Mouse (Mus musculus): ENCODE data around the gene Dync1h1. TPM values are rescaled to one million over a fixed set of nuclear protein-coding genes. Genes with fewer than 3 reads are reported as not detected.

Dync1h1 gene
- total RNA-seq, 1 experiment, result 405 TPM

DNA sequence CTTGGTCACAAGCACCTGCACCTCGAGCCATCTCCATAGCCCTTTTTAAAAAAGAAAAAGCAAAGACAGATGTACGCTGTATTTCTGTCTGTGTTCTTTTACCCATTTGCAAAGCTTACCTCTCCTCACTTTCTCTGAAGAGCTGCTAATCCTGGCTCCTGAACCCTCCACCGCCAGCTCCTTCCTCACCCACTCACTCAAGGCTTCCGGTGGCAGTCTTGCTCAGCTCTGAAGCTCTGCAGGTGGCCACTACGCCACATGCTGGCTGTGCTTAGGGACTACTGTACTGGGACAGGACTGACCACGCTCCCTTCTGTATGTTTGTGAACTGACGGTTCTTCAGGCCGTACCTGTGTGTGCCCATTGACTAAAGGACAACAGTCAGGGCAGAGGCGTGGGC is 34.9 kb upstream of the Dync1h1 start:
- no peak overlapping the region for H3K4me3 ChIP-seq (ENCODE audit: insufficient read depth in 1 of 2, low read depth in 1 of 2, low read length in 2 of 2, poor library complexity in 1 of 2, severe bottlenecking in 1 of 2)
- H3K4me1 ChIP-seq (ENCODE audit: control insufficient read depth in 2 of 2, insufficient read depth in 2 of 2, low read length in 2 of 2, poor library complexity in 1 of 2), result no peaks in the 10 kb centered on the region
- TF ChIP-seq ZNF384 (IDR thresholded peaks at IDR 0.05; ENCODE audit: low read depth, low read length) (no peak), CHD2 (IDR thresholded peaks at IDR 0.05; ENCODE audit: low read depth, low read length) (no peak), ZC3H11A (IDR thresholded peaks at IDR 0.05; ENCODE audit: borderline replicate concordance, low read depth, low read length) (no peak), HCFC1 (IDR thresholded peaks at IDR 0.05; ENCODE audit: borderline replicate concordance, insufficient read depth, low read length) (no peak), MAFK (IDR thresholded peaks at IDR 0.05; ENCODE audit: insufficient read depth, low read depth, low read length) (no peak)
- in situ Hi-C loops (cut with MboI; ENCODE audit: low sequenced_read_pairs in 2 of 2, unreplicated experiment in 2 of 2), result no loop called here
- no peak overlapping the region for H3K9ac ChIP-seq (ENCODE audit: insufficient read depth, low read depth, low read length, poor library complexity, severe bottlenecking)
- no peak for DNase-seq (ENCODE audit: low read depth, low spot score)
- H3K27ac ChIP-seq (ENCODE audit: insufficient read depth, low read depth, low read length, poor library complexity, severe bottlenecking), result no peak overlapping the region
- H3K9me3 ChIP-seq (ENCODE audit: control insufficient read depth, insufficient read depth, low read depth, low read length), result no peaks in the 10 kb centered on the region
- peaks cover 33% of the 10 kb centered on the region for H3K36me3 ChIP-seq (ENCODE audit: control insufficient read depth, insufficient read depth, low read length, poor library complexity, severe bottlenecking)

DNA sequence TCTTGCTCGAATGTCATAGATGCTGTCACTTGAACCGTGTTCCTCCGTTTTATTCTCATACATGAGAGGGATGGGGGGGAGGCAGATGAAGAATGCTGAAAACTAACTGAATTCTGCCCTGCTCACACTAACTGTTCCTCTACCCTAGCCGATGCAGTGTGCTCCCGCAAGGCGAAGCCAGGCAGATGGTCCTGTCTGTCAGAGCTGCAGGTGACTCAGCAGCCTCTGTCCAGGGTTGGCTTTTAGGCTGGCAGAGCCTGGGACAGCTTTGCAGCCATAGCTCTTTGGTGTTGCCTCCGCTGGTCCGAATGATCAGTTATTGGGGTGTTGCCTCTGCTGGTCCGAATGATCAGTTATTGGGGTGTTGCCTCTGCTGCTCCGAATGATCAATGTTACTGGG is 30.2 kb upstream of the Dync1h1 start:
- no peaks in the 10 kb centered on the region for H3K9me3 ChIP-seq (ENCODE audit: control insufficient read depth, insufficient read depth, low read depth, low read length)
- in situ Hi-C loops (cut with MboI; ENCODE audit: low sequenced_read_pairs in 2 of 2, unreplicated experiment in 2 of 2), result no loop called here

DNA sequence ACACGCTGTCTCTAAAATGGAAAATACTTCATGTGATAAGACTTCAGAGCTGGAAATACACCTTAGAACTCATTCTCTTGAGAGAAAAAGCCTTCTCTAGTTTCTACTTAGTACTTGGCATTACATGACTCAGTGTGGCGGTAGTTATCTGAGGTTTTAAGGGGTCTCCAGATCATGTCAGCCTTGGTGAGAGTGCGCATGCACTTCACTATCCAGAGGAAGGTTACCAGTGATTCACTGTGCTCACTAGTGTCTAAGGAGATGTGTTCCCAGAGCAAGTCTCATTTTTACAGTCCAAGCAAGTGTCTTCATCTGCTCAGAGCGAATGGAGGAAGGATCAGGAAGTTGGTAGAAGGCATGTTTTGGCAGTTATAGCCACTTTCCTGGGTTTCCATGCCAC is 28.9 kb upstream of the Dync1h1 start:
- Histone ChIP-seq H3K27ac (ENCODE audit: insufficient read depth, low read depth, low read length, poor library complexity, severe bottlenecking) (no peak overlapping the region), H3K9ac (ENCODE audit: insufficient read depth, low read depth, low read length, poor library complexity, severe bottlenecking) (no peak overlapping the region), H3K36me3 (ENCODE audit: control insufficient read depth, insufficient read depth, low read length, poor library complexity, severe bottlenecking) (peaks cover 28% of the 10 kb centered on the region; the same call in 1 of the 2 replicates), H3K9me3 (ENCODE audit: control insufficient read depth, insufficient read depth, low read depth, low read length) (no peaks in the 10 kb centered on the region), H3K4me3 (ENCODE audit: insufficient read depth in 1 of 2, low read depth in 1 of 2, low read length in 2 of 2, poor library complexity in 1 of 2, severe bottlenecking in 1 of 2) (no peak overlapping the region), H3K4me1 (ENCODE audit: control insufficient read depth in 2 of 2, insufficient read depth in 2 of 2, low read length in 2 of 2, poor library complexity in 1 of 2) (no peaks in the 10 kb centered on the region)
- DNase-seq (ENCODE audit: low read depth, low spot score), result no peak
- in situ Hi-C loops (cut with MboI; ENCODE audit: low sequenced_read_pairs in 2 of 2, unreplicated experiment in 2 of 2), result no loop called here
- TF ChIP-seq MAFK (IDR thresholded peaks at IDR 0.05; ENCODE audit: insufficient read depth, low read depth, low read length) (no peak), HCFC1 (IDR thresholded peaks at IDR 0.05; ENCODE audit: borderline replicate concordance, insufficient read depth, low read length) (no peak), ZNF384 (IDR thresholded peaks at IDR 0.05; ENCODE audit: low read depth, low read length) (no peak)

More for the DNA sequence above, 30.2 kb upstream of the Dync1h1 start:
- Histone ChIP-seq H3K27ac (ENCODE audit: insufficient read depth, low read depth, low read length, poor library complexity, severe bottlenecking) (no peak overlapping the region), H3K36me3 (ENCODE audit: control insufficient read depth, insufficient read depth, low read length, poor library complexity, severe bottlenecking) (peaks cover 35% of the 10 kb centered on the region; the same call in 1 of the 2 replicates), H3K4me1 (ENCODE audit: control insufficient read depth in 2 of 2, insufficient read depth in 2 of 2, low read length in 2 of 2, poor library complexity in 1 of 2) (no peaks in the 10 kb centered on the region), H3K9ac (ENCODE audit: insufficient read depth, low read depth, low read length, poor library complexity, severe bottlenecking) (no peak overlapping the region), H3K4me3 (ENCODE audit: insufficient read depth in 1 of 2, low read depth in 1 of 2, low read length in 2 of 2, poor library complexity in 1 of 2, severe bottlenecking in 1 of 2) (no peak overlapping the region)
- no peak for TF ChIP-seq CHD2 (IDR thresholded peaks at IDR 0.05; ENCODE audit: low read depth, low read length)
- no peak for TF ChIP-seq HCFC1 (IDR thresholded peaks at IDR 0.05; ENCODE audit: borderline replicate concordance, insufficient read depth, low read length)
- TF ChIP-seq ZNF384 (IDR thresholded peaks at IDR 0.05; ENCODE audit: low read depth, low read length), result no peak
- no peak for TF ChIP-seq MAFK (IDR thresholded peaks at IDR 0.05; ENCODE audit: insufficient read depth, low read depth, low read length)
- TF ChIP-seq ZC3H11A (IDR thresholded peaks at IDR 0.05; ENCODE audit: borderline replicate concordance, low read depth, low read length), result no peak
- no peak for DNase-seq (ENCODE audit: low read depth, low spot score)

DNA sequence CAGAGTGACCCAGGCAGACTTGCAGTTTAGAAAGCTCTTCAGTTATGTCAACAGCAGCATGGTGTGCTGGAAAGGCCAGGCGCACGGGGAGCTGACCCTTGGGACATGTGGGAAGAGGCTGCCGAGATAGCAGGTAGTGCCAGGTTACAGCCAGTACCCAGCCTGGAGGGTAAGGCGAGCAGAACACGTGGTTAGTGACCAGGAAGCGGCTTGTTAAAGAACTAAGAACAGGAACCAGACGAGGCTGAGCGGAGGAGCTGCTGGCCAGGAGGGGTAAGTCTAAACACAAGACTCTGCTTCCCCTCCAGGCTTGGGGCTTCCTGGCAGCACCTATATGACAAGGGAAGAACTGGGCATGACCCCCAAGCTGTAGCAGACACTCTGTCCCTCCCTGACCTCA is 27.6 kb upstream of the Dync1h1 start:
- DNase-seq (ENCODE audit: low read depth, low spot score), result no peak
- H3K4me1 ChIP-seq (ENCODE audit: control insufficient read depth in 2 of 2, insufficient read depth in 2 of 2, low read length in 2 of 2, poor library complexity in 1 of 2), result no peaks in the 10 kb centered on the region
- in situ Hi-C loops (cut with MboI; ENCODE audit: low sequenced_read_pairs in 2 of 2, unreplicated experiment in 2 of 2), result no loop called here
- H3K27ac ChIP-seq (ENCODE audit: insufficient read depth, low read depth, low read length, poor library complexity, severe bottlenecking), result no peak overlapping the region
- H3K9ac ChIP-seq (ENCODE audit: insufficient read depth, low read depth, low read length, poor library complexity, severe bottlenecking), result no peak overlapping the region
- H3K36me3 ChIP-seq (ENCODE audit: control insufficient read depth, insufficient read depth, low read length, poor library complexity, severe bottlenecking), result peaks cover 24% of the 10 kb centered on the region; the same call in 1 of the 2 replicates
- no peaks in the 10 kb centered on the region for H3K9me3 ChIP-seq (ENCODE audit: control insufficient read depth, insufficient read depth, low read depth, low read length)
- TF ChIP-seq MAFK (IDR thresholded peaks at IDR 0.05; ENCODE audit: insufficient read depth, low read depth, low read length) (no peak), ZC3H11A (IDR thresholded peaks at IDR 0.05; ENCODE audit: borderline replicate concordance, low read depth, low read length) (no peak), HCFC1 (IDR thresholded peaks at IDR 0.05; ENCODE audit: borderline replicate concordance, insufficient read depth, low read length) (no peak), CHD2 (IDR thresholded peaks at IDR 0.05; ENCODE audit: low read depth, low read length) (no peak), ZNF384 (IDR thresholded peaks at IDR 0.05; ENCODE audit: low read depth, low read length) (no peak)
- H3K4me3 ChIP-seq (ENCODE audit: insufficient read depth in 1 of 2, low read depth in 1 of 2, low read length in 2 of 2, poor library complexity in 1 of 2, severe bottlenecking in 1 of 2), result no peak overlapping the region

DNA sequence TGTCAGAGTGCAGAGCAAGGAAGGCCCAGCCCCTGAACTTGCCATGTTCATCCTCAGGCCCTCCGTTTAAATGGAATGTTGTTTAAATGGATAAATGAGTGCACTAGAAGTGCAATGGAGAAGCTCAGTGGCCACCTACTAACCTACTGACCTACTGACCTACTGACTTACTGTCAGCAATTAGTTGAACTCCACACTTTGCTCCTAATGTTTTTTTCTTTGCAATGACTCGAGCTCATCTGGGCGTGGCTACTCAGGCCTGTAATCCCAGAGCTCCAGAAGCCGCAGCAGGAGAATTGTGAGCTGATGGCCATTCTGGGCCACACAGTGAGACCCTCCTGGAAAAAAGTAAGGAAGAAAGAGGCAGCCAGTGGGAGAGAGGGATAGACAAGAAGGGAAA is 25.3 kb upstream of the Dync1h1 start:
- no peak overlapping the region for H3K27ac ChIP-seq (ENCODE audit: insufficient read depth, low read depth, low read length, poor library complexity, severe bottlenecking)
- H3K9ac ChIP-seq (ENCODE audit: insufficient read depth, low read depth, low read length, poor library complexity, severe bottlenecking), result no peak overlapping the region
- in situ Hi-C loops (cut with MboI; ENCODE audit: low sequenced_read_pairs in 2 of 2, unreplicated experiment in 2 of 2), result no loop called here
- TF ChIP-seq HCFC1 (IDR thresholded peaks at IDR 0.05; ENCODE audit: borderline replicate concordance, insufficient read depth, low read length) (no peak), ZC3H11A (IDR thresholded peaks at IDR 0.05; ENCODE audit: borderline replicate concordance, low read depth, low read length) (no peak), ZNF384 (IDR thresholded peaks at IDR 0.05; ENCODE audit: low read depth, low read length) (no peak), CHD2 (IDR thresholded peaks at IDR 0.05; ENCODE audit: low read depth, low read length) (no peak), MAFK (IDR thresholded peaks at IDR 0.05; ENCODE audit: insufficient read depth, low read depth, low read length) (no peak)
- peaks cover 24% of the 10 kb centered on the region; the same call in 1 of the 2 replicates for H3K36me3 ChIP-seq (ENCODE audit: control insufficient read depth, insufficient read depth, low read length, poor library complexity, severe bottlenecking)
- no peak for DNase-seq (ENCODE audit: low read depth, low spot score)
- no peak overlapping the region for H3K4me3 ChIP-seq (ENCODE audit: insufficient read depth in 1 of 2, low read depth in 1 of 2, low read length in 2 of 2, poor library complexity in 1 of 2, severe bottlenecking in 1 of 2)
- H3K4me1 ChIP-seq (ENCODE audit: control insufficient read depth in 2 of 2, insufficient read depth in 2 of 2, low read length in 2 of 2, poor library complexity in 1 of 2), result peaks cover 0 to 2% of the 10 kb centered on the region in 2 experiments; a peak in 1 of 4 replicates
- H3K9me3 ChIP-seq (ENCODE audit: control insufficient read depth, insufficient read depth, low read depth, low read length), result no peaks in the 10 kb centered on the region
